In the genomic region with DNA sequence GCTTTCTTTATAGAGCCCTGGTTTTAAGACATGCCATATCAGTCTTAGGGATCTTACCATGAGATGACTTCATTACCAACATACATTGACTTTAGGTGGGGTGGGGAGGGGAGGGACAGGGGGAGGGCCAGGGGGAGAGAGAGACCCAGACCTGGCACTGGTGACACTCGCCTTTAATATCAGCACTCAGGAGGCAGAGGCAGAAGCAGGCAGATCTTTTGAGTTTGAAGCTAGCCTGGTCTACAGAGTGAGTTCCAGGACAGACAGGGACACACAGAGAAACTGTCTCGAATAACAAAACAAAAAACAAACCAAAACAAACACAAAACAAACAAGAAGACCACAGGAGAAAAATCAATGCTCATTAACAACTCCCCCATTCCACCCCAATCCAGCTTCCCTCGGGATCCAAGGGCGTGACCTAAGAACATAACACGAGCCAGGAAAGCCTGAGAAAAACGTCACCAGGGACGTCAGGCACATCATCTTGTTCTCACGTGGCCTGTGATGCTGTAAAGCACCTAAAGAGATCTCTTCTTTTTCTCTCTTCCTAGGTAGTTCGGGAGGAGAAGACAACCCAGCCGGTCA, we compare ENCODE assay signal across 8 mouse cellular contexts. TPM values are rescaled to one million over a fixed set of nuclear protein-coding genes. Genes with fewer than 3 reads are reported as not detected.
DNase-seq lines count a peak whose midpoint lies in the region; ATAC-seq lines count a peak whose summit lies in the region.

No protein-coding gene starts in this region.

- H3K4me3 ChIP-seq in heart, embryonic 15.5 days, result peak overlapping the region; percentile 82
- H3K4me3 ChIP-seq in hindbrain, embryonic 10.5 days, result peak overlapping the region; percentile 85
- peak overlapping the region; percentile 80 for H3K4me3 ChIP-seq in midbrain, embryonic 10.5 days

- no peak for DNase-seq in heart, adult 8-10 months (ENCODE audit: low spot score)
- DNase-seq in MEL-GATA-1-ER (ENCODE audit: extremely low read depth, low read depth), result peak; percentile 20
- no peak for DNase-seq in hindbrain, embryonic 10.5 days (ENCODE audit: low spot score)
- no peak for DNase-seq in midbrain, embryonic 10.5 days (ENCODE audit: low spot score)
- DNase-seq in layer of hippocampus, adult 18-20 months (ENCODE audit: low spot score in 2 of 2), result no peak
- DNase-seq in left cerebral cortex, adult 18-20 months (ENCODE audit: low spot score in 2 of 2), result no peak
- DNase-seq in urinary bladder, postnatal 25 days (ENCODE audit: low spot score), result no peak

- peak overlapping the region; percentile 91 for H3K4me2 ChIP-seq in heart, embryonic 15.5 days

- H3K27ac ChIP-seq in heart, embryonic 15.5 days, result no peak overlapping the region
- peak overlapping the region; percentile 87 for H3K27ac ChIP-seq in hindbrain, embryonic 10.5 days
- peak overlapping the region; percentile 84 for H3K27ac ChIP-seq in midbrain, embryonic 10.5 days (replicated peaks)

- 4% methylated on average over 10 of the region's 10 CpGs for WGBS in heart, embryonic 15.5 days
- 2% methylated on average over 10 of the region's 10 CpGs for WGBS in hindbrain, embryonic 10.5 days
- 3% methylated on average over 10 of the region's 10 CpGs for WGBS in midbrain, embryonic 10.5 days

- no peaks in the 10 kb centered on the region for H3K27me3 ChIP-seq in heart, embryonic 15.5 days
- no peaks in the 10 kb centered on the region for H3K27me3 ChIP-seq in hindbrain, embryonic 10.5 days (ENCODE audit: insufficient read depth, poor library complexity, severe bottlenecking)
- no peaks in the 10 kb centered on the region for H3K27me3 ChIP-seq in midbrain, embryonic 10.5 days (ENCODE audit: low read depth, poor library complexity, severe bottlenecking)

- peaks cover 11% of the 10 kb centered on the region for H3K4me1 ChIP-seq in heart, embryonic 15.5 days (replicated peaks)
- H3K4me1 ChIP-seq in hindbrain, embryonic 10.5 days (replicated peaks), result peaks cover 14% of the 10 kb centered on the region
- H3K4me1 ChIP-seq in midbrain, embryonic 10.5 days, result peaks cover 14% of the 10 kb centered on the region

- peak overlapping the region; percentile 55 for H3K9ac ChIP-seq in heart, embryonic 15.5 days

- ATAC-seq in heart, embryonic 15.5 days (replicated peaks; ENCODE audit: insufficient number of reproducible peaks, insufficient read depth, low FRiP score, low read depth), result no peak

- no peaks in the 10 kb centered on the region for H3K9me3 ChIP-seq in heart, embryonic 15.5 days (replicated peaks)
- H3K9me3 ChIP-seq in hindbrain, embryonic 10.5 days, result no peaks in the 10 kb centered on the region
- H3K9me3 ChIP-seq in midbrain, embryonic 10.5 days (replicated peaks), result no peaks in the 10 kb centered on the region

- H3K36me3 ChIP-seq in heart, embryonic 15.5 days, result no peaks in the 10 kb centered on the region
- no peaks in the 10 kb centered on the region for H3K36me3 ChIP-seq in hindbrain, embryonic 10.5 days
- H3K36me3 ChIP-seq in midbrain, embryonic 10.5 days, result no peaks in the 10 kb centered on the region

RNA-seq across cellular contexts. Expression of gene Slc38a9, which starts 0.5 kb away (rescaled TPM):
- 11.2 and 14.4 TPM in 2 replicates for polyA plus RNA-seq in heart, embryonic 15.5 days (2015; fragmentation: Nextera tagmentation; extraction: Ambion mirVana)
- total RNA-seq in heart, adult 8-10 months (2022), result 10 to 100 TPM in 3 of 4 experiments, 1 to 10 TPM in 1; 9.1 to 12.2 (median 10.8) TPM
- 13.6 and 18.7 TPM in 2 replicates for polyA plus RNA-seq in hindbrain, embryonic 10.5 days (2016; fragmentation: Nextera tagmentation; extraction: Ambion mirVana)
- polyA plus RNA-seq in midbrain, embryonic 10.5 days (2016; fragmentation: Nextera tagmentation; extraction: Ambion mirVana), result 15.5 and 19.7 TPM in 2 replicates
- 10 to 100 TPM; 24.9 to 26.0 TPM for total RNA-seq in layer of hippocampus, adult 18-20 months (2021)
- total RNA-seq in left cerebral cortex, adult 18-20 months (2021), result 10 to 100 TPM; 24.3 to 25.4 TPM

RNA-seq across cellular contexts. Expression of gene Ddx4, which starts 7.8 kb away (rescaled TPM):
- 0.38 and 0.52 TPM in 2 replicates for polyA plus RNA-seq in heart, embryonic 15.5 days (2015; fragmentation: Nextera tagmentation; extraction: Ambion mirVana)
- total RNA-seq in heart, adult 8-10 months (2022), result under 1 TPM in 2 of 4 experiments, not detected in 2; 0.09 to 0.12 TPM
- polyA plus RNA-seq in hindbrain, embryonic 10.5 days (2016; fragmentation: Nextera tagmentation; extraction: Ambion mirVana), result 0.31 and 1.3 TPM in 2 replicates
- polyA plus RNA-seq in midbrain, embryonic 10.5 days (2016; fragmentation: Nextera tagmentation; extraction: Ambion mirVana), result 0.52 and 0.56 TPM in 2 replicates
- total RNA-seq in layer of hippocampus, adult 18-20 months (2021), result 1 to 10 TPM; 1.6 to 2.0 TPM
- 1 to 10 TPM; 1.6 to 1.7 TPM for total RNA-seq in left cerebral cortex, adult 18-20 months (2021)
